Mouse (Mus musculus): Measurements from ENCODE around the gene Zic2. TPM values are rescaled to one million over a fixed set of nuclear protein-coding genes. Genes with fewer than 3 reads are reported as not detected.

The Zic2 gene
- total and polyA plus RNA-seq, 3 experiments: 0.16 TPM; not detected in 2

DNA sequence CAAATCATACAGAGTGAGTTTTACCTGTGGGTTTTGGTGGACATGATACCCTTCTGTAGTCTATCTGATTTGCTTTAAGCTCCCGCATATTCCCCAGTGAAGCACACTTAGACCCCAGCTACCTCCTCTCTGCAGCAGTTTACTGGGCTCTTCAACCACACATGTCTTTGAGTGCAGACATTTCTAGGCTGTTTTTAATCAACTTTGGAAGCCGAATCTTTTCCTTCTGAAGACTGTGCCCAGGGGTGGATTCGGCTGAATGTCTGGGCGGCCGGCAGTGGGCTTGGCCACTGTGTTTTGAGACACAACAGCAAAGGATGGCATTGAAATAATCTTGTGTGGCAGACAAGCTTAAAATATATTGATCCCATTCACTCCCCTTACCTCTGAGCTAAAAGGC lies 12.1 kb downstream of the Zic2 start:
- Histone ChIP-seq H3K4me1 (ENCODE audit: insufficient read depth, low read depth, low read length) (no peaks in the 10 kb centered on the region), H3K36me3 (replicated peaks) (no peaks in the 10 kb centered on the region), H3K27me3 (ENCODE audit: insufficient read depth, low read length) (peaks cover 27% of the 10 kb centered on the region), H3K9me3 (replicated peaks) (peaks cover 6% of the 10 kb centered on the region; the same call in 1 of the 2 replicates), H3K4me3 (ENCODE audit: low read depth, low read length) (no peak overlapping the region)
- no peak for ATAC-seq (ENCODE audit: extremely low read depth, insufficient number of reproducible peaks, low FRiP score, poor library complexity, severe bottlenecking)
- DNase-seq (ENCODE audit: low spot score): no peak
- TF ChIP-seq CTCF (IDR thresholded peaks at IDR 0.05; ENCODE audit: low read depth, low read length) (no peak), TAL1 (conservative IDR thresholded peaks at IDR 0.05; ENCODE audit: low read depth, low read length) (no peak), POLR2AphosphoS5 (IDR thresholded peaks at IDR 0.05; ENCODE audit: insufficient replicate concordance, low read depth, low read length) (no peak), GATA2 (IDR thresholded peaks at IDR 0.05; ENCODE audit: borderline replicate concordance, low read depth, low read length) (no peak), GATA1 (IDR thresholded peaks at IDR 0.05; ENCODE audit: borderline replicate concordance, low read length) (no peak)

DNA sequence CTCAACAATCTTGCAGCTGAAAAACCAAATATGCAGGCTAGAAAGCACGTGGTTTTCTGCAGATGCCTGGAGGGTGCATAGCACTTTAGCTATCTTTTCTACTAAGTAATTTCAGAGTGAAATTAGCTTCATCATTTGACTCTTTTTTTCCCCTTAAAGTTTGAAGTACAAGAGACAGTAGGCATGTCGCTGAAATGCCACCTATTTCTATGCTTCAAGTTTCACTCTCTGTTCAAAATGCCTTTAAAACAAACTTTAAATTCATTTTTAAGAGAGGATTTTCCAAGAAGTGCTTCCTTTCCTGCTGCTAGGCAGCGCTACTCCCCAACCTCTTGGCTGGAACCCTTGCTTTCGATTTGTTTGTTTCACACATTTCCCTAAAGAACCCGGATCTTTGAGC lies 13.8 kb downstream of the Zic2 start:
- no peak overlapping the region for H3K4me3 ChIP-seq (ENCODE audit: low read depth, low read length)
- H3K9me3 ChIP-seq (replicated peaks): peaks cover 6% of the 10 kb centered on the region; the same call in 1 of the 2 replicates
- ATAC-seq (ENCODE audit: extremely low read depth, insufficient number of reproducible peaks, low FRiP score, poor library complexity, severe bottlenecking) (no peak), DNase-seq (ENCODE audit: low spot score) (no peak)
- H3K36me3 ChIP-seq (replicated peaks): no peaks in the 10 kb centered on the region
- TF ChIP-seq GATA2 (IDR thresholded peaks at IDR 0.05; ENCODE audit: borderline replicate concordance, low read depth, low read length): no peak
- TF ChIP-seq POLR2AphosphoS5 (IDR thresholded peaks at IDR 0.05; ENCODE audit: insufficient replicate concordance, low read depth, low read length): no peak
- no peak for TF ChIP-seq GATA1 (IDR thresholded peaks at IDR 0.05; ENCODE audit: borderline replicate concordance, low read length)
- no peak for TF ChIP-seq CTCF (IDR thresholded peaks at IDR 0.05; ENCODE audit: low read depth, low read length)
- no peak for TF ChIP-seq TAL1 (conservative IDR thresholded peaks at IDR 0.05; ENCODE audit: low read depth, low read length)
- H3K4me1 ChIP-seq (ENCODE audit: insufficient read depth, low read depth, low read length): no peaks in the 10 kb centered on the region
- peaks cover 18% of the 10 kb centered on the region for H3K27me3 ChIP-seq (ENCODE audit: insufficient read depth, low read length)

DNA sequence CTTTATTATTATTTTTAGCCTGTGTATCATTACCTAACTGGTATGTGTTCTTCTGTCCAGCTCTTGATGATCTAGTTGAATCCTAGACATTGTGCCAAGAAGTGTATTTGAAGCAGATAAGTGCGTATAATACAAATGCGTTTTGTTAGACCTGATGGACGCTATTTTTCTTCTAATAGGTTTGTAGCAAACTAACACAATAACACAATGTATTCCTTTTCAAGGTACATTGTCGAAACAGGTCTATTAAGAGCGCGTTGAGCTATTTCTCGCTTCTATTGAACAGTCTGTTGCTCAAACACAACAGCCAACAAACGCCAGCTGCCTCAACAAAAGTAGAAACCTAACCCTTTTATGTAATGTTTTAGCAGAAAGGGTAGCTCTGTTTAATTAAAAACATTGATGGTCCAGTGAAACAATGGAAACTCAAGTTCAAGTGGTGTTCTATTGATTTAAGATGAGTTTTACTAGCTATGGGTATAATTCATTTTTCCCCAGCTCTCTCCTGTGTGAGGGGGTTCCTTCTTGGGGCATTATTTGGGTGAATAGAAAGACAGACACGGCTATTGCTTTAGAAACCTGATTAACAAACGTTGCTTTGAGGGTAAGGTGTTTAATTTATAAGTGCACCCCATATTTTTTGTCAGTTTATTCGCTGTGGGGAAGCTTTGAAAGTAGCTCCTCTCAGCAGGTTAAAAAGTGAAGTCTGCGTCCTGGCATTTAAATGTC lies 14.6 kb downstream of the Zic2 start:
- no peaks in the 10 kb centered on the region for H3K36me3 ChIP-seq (replicated peaks)
- peaks cover 6% of the 10 kb centered on the region; the same call in 1 of the 2 replicates for H3K9me3 ChIP-seq (replicated peaks)
- ATAC-seq (ENCODE audit: extremely low read depth, insufficient number of reproducible peaks, low FRiP score, poor library complexity, severe bottlenecking) (no peak), DNase-seq (ENCODE audit: low spot score) (no peak)
- no peak overlapping the region for H3K4me3 ChIP-seq (ENCODE audit: low read depth, low read length)
- H3K4me1 ChIP-seq (ENCODE audit: insufficient read depth, low read depth, low read length): no peaks in the 10 kb centered on the region
- H3K27me3 ChIP-seq (ENCODE audit: insufficient read depth, low read length): peaks cover 16% of the 10 kb centered on the region
- TF ChIP-seq POLR2AphosphoS5 (IDR thresholded peaks at IDR 0.05; ENCODE audit: insufficient replicate concordance, low read depth, low read length) (no peak), GATA1 (IDR thresholded peaks at IDR 0.05; ENCODE audit: borderline replicate concordance, low read length) (no peak), CTCF (IDR thresholded peaks at IDR 0.05; ENCODE audit: low read depth, low read length) (no peak), TAL1 (conservative IDR thresholded peaks at IDR 0.05; ENCODE audit: low read depth, low read length) (no peak), GATA2 (IDR thresholded peaks at IDR 0.05; ENCODE audit: borderline replicate concordance, low read depth, low read length) (no peak)

DNA sequence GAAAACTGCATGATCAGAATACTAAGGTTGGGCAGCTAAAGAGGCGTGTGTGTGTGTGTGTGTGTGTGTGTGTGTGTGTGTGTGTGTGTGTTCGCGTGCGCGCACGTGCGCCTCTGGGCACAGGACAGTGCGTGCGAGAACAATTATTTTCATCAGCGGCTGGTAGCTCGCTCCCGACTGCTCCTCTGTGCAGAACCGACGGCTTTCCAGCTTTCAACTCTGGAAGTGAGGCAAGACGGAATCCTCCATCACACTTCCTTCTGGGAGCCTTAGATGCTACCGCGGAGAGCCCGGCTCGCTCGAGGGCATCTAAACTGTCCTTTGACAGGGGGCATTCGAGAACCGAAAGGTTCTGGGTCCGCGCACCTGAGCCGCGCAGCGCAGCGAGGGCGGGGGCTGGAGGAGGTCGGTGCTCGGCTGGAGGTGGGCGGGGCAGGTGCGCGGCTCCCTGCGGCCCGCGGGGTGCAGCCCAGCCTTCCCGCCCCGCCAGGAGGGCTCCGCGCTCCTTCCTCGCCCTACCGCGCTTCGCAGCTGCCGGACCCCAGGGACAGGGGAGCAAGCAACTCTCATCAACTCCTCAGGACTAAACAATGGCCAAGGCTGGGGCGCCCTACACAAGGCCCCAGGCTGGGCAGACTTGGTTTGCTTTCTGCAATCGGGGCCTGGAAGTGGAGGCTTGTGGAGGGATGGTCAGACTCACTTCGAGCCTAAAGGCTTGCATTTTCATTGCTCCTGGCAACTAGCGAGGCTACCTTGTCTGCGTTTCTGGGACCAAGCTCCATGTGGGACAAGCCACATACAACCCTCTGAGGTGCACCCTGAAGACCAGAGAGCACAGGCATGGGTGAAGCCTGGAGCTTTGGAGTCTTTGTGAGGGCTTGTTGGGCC lies 15.4 kb downstream of the Zic2 start, which contains the start of gene Gm10837:
Gene Gm10837, plus strand, starts transcription at position 146 of the 888 bp plus-strand sequence.
- no peak for ATAC-seq (ENCODE audit: extremely low read depth, insufficient number of reproducible peaks, low FRiP score, poor library complexity, severe bottlenecking)
- H3K27me3 ChIP-seq (ENCODE audit: insufficient read depth, low read length): peaks cover 12% of the 10 kb centered on the region

DNA sequence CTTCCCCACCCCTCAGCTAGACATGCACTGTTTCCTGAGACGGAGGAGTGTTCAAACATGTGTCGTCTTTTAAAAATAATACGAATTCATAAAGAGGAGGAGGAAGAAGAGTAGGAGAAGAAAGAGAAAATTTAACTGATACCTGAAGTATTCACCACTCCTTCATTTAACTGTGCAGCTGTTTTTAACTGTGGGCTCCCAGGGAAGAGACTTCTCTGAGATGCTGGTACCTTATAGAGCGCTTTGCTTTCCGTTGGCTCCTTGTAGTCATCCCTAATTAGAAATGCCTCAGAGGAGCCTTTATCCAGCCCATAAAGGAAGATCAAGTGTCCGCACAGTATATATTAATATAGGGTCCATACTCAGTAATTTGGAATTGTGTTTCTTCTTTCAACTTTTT lies 16.3 kb downstream of the Zic2 start:
- peaks cover 12% of the 10 kb centered on the region for H3K27me3 ChIP-seq (ENCODE audit: insufficient read depth, low read length)
- H3K9me3 ChIP-seq (replicated peaks): peaks cover 6% of the 10 kb centered on the region; the same call in 1 of the 2 replicates

More for the DNA sequence above, 15.4 kb downstream of the Zic2 start, which contains the start of gene Gm10837:
- no peaks in the 10 kb centered on the region for H3K36me3 ChIP-seq (replicated peaks)
- H3K4me3 ChIP-seq (ENCODE audit: low read depth, low read length): no peak within 1 kb of the TSS
- DNase-seq (ENCODE audit: low spot score): no peak
- peaks cover 6% of the 10 kb centered on the region; the same call in 1 of the 2 replicates for H3K9me3 ChIP-seq (replicated peaks)
- no peaks in the 10 kb centered on the region for H3K4me1 ChIP-seq (ENCODE audit: insufficient read depth, low read depth, low read length)
- TF ChIP-seq GATA2 (IDR thresholded peaks at IDR 0.05; ENCODE audit: borderline replicate concordance, low read depth, low read length) (no peak), CTCF (IDR thresholded peaks at IDR 0.05; ENCODE audit: low read depth, low read length) (no peak), POLR2AphosphoS5 (IDR thresholded peaks at IDR 0.05; ENCODE audit: insufficient replicate concordance, low read depth, low read length) (no peak), GATA1 (IDR thresholded peaks at IDR 0.05; ENCODE audit: borderline replicate concordance, low read length) (no peak), TAL1 (conservative IDR thresholded peaks at IDR 0.05; ENCODE audit: low read depth, low read length) (no peak)

More for the DNA sequence above, 16.3 kb downstream of the Zic2 start:
- Histone ChIP-seq H3K4me1 (ENCODE audit: insufficient read depth, low read depth, low read length) (no peaks in the 10 kb centered on the region), H3K4me3 (ENCODE audit: low read depth, low read length) (no peak overlapping the region), H3K36me3 (replicated peaks) (no peaks in the 10 kb centered on the region)
- DNase-seq (ENCODE audit: low spot score) (no peak), ATAC-seq (ENCODE audit: extremely low read depth, insufficient number of reproducible peaks, low FRiP score, poor library complexity, severe bottlenecking) (no peak)
- TF ChIP-seq GATA2 (IDR thresholded peaks at IDR 0.05; ENCODE audit: borderline replicate concordance, low read depth, low read length) (no peak), CTCF (IDR thresholded peaks at IDR 0.05; ENCODE audit: low read depth, low read length) (no peak), TAL1 (conservative IDR thresholded peaks at IDR 0.05; ENCODE audit: low read depth, low read length) (no peak), POLR2AphosphoS5 (IDR thresholded peaks at IDR 0.05; ENCODE audit: insufficient replicate concordance, low read depth, low read length) (no peak), GATA1 (IDR thresholded peaks at IDR 0.05; ENCODE audit: borderline replicate concordance, low read length) (no peak)
